Mouse (Mus musculus) kidney, postnatal 0 days (tissue): ENCODE data around the gene Ttll1. TPM values are rescaled to one million over a fixed set of nuclear protein-coding genes. Genes with fewer than 3 reads are reported as not detected.

ENCODE experiments used
- ATAC-seq: fragments of 200-750 bp; cut with Nextera tagmentation; replicated peaks from 2 replicates; pipeline ENCODE4 v1.8.0; 2017; ENCODE audit warnings: low read depth, moderate number of reproducible peaks, moderate TSS enrichment, moderate library complexity; ENCODE audit not compliant: low FRiP score
- DNase-seq: peaks from one replicate; pipeline ENCODE4 v3.0.0-alpha.2; 2016; ENCODE audit warnings: low spot score
- H3K27ac ChIP-seq: fragments of 300-500 bp; sonication (generic); 2 replicates; pipeline ENCODE4 v1.5.1; 2014; ENCODE audit warnings: mild to moderate bottlenecking
- H3K27me3 ChIP-seq: fragments of 300-500 bp; sonication (generic); 2 replicates; pipeline ENCODE4 v1.6.1; 2014; ENCODE audit warnings: low read length, mixed read lengths; ENCODE audit not compliant: insufficient read depth
- H3K36me3 ChIP-seq: fragments of 300-500 bp; sonication (generic); 2 replicates; pipeline ENCODE4 v1.6.1; 2014; ENCODE audit warnings: low read length, mixed read lengths; ENCODE audit not compliant: insufficient read depth
- H3K4me1 ChIP-seq: fragments of 300-500 bp; sonication (generic); replicated peaks from 2 replicates; pipeline ENCODE4 v1.6.1; 2014; ENCODE audit warnings: antibody characterized with exemption, low read length, mixed read lengths; ENCODE audit not compliant: insufficient read depth
- H3K4me2 ChIP-seq: fragments of 300-500 bp; sonication (generic); 2 replicates; pipeline ENCODE4 v1.6.1; 2014; ENCODE audit warnings: mild to moderate bottlenecking, low read length, moderate library complexity, mixed read lengths
- H3K4me3 ChIP-seq: fragments of 300-500 bp; sonication (generic); replicated peaks from 2 replicates; pipeline ENCODE4 v1.5.1; 2014; ENCODE audit warnings: low read depth, low read length
- H3K9ac ChIP-seq: fragments of 300-500 bp; sonication (generic); 2 replicates; pipeline ENCODE4 v1.6.1; 2014; ENCODE audit warnings: low read depth, low read length
- H3K9me3 ChIP-seq: fragments of 300-500 bp; sonication (generic); replicated peaks from 2 replicates; pipeline ENCODE4 v1.6.1; 2016; ENCODE audit warnings: low read length, inconsistent platforms, mixed read lengths
- CTCF ChIP-seq: IDR thresholded peaks from 2 replicates; pipeline ENCODE4 v1.5.1; 2016; ENCODE audit warnings: antibody characterized with exemption, low read depth, mild to moderate bottlenecking, moderate library complexity
- WGBS: fragments of 180-500 bp; shearing (Covaris S2); extraction: QIAGEN DNeasy Blood & Tissue Kit; methylation state at CpG from one replicate; pipeline ENCODE4 v1.1.7; 2014; 5-methylcytosine and 5-hydroxymethylcytosine counted together
- polyA plus RNA-seq: library from polyadenylated mRNA; unstranded; fragments of >200 nt; fragmentation: Nextera tagmentation; extraction: Ambion mirVana; gene quantifications from 2 replicates; pipeline ENCODE4 v1.2.1, GENCODE M21; 2015

Ttll1 gene
- polyA plus RNA-seq, 1 experiment from 2014 or later = 16.6 TPM

DNA sequence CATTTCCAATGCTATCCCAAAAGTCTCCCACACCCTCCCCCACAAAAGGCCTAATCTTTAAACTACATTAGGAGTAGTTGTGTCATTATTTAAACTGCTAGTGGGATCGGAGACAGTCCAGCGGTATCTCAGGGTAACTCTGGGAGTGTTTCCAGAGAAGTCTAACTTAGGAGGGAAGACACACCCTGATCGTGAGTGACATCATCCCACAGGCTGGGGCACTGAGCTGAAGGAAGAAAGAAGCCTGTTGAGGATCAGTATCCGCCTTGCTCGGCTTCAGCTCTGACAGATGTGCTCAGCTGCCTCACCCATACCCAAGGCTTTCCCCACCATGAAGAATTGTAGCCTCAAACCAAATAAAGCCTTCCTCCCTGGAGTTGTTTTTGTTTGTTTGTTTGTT is 18.8 kb downstream of the Ttll1 start:
- no peak for ATAC-seq
- no peaks in the 10 kb centered on the region for H3K9me3 ChIP-seq
- WGBS = 73% methylated on average over 5 of the region's 5 CpGs

DNA sequence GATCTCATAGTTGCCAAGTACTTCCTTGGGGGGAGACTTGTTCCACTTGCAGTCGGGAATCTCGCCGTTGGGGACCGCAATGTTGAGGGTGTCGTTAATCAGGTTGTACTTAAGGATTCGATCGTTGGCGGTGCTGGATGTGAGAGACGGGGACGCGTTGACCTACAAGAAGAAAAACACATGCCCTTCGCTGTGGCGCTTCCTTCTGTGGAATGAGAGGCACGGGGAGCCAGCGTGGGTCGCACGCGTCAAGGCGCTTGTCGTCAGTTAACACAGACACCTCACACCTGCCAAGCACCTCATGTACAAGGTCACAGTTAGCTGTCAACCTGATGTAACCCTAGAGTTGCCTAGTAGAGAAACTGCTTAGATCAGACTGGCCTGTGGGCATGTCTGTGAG is 21.2 kb downstream of the Ttll1 start:
- ATAC-seq (no peak), DNase-seq (no peak)
- no peaks in the 10 kb centered on the region for H3K27me3 ChIP-seq
- no peak overlapping the region for H3K4me3 ChIP-seq
- no peaks in the 10 kb centered on the region for H3K9me3 ChIP-seq
- no peak overlapping the region for H3K9ac ChIP-seq
- H3K27ac ChIP-seq = no peak overlapping the region
- H3K4me2 ChIP-seq = no peak overlapping the region
- H3K4me1 ChIP-seq = no peaks in the 10 kb centered on the region
- no peak for TF ChIP-seq CTCF
- H3K36me3 ChIP-seq = 0 out of 2 replicates have a peak, but pooled peaks cover 20% of the 10 kb centered on the region
- 84% methylated on average over 20 of the region's 20 CpGs for WGBS

More for the DNA sequence above, 18.8 kb downstream of the Ttll1 start:
- no peak for TF ChIP-seq CTCF
- no peak overlapping the region for H3K27ac ChIP-seq
- H3K36me3 ChIP-seq = peaks cover 19% of the 10 kb centered on the region; the same call in 1 of the 2 replicates
- no peak overlapping the region for H3K4me2 ChIP-seq
- H3K4me1 ChIP-seq = no peaks in the 10 kb centered on the region
- H3K27me3 ChIP-seq = no peaks in the 10 kb centered on the region
- no peak overlapping the region for H3K4me3 ChIP-seq
- no peak for DNase-seq
- H3K9ac ChIP-seq = no peak overlapping the region

DNA sequence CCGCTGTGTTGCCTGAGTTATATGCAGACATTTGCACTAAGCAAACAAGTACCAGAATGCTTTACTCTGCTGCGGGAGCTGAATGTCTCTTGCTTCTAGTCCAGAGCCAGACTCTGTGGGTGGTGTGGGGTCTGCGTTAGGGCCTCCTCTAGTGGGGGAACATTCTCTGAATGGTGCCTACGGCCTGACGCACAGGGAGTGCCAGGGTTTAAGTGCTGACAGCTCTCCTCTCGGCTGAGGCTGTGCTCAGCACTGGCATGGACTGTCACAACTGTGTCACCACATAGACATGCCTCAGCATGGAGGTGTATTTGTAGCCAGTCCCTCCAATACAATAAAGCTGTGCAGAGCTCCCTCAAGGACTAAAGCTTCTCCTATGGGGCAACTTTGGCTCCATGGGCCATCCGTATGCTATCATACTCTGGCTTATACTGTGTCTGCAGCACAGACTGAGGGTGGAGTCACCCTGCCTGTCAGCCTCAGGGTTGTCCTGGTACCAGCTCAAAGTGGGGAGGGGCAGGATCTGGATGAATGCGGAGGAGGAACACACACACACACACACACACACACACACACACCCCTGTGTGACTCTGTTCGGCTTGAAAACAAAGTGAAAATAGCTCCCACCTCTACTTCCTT is 23.1 kb downstream of the Ttll1 start:
- H3K27ac ChIP-seq = no peak overlapping the region
- H3K9me3 ChIP-seq = no peaks in the 10 kb centered on the region
- ATAC-seq = no peak
- no peak for TF ChIP-seq CTCF
- no peak for DNase-seq
- no peak overlapping the region for H3K4me3 ChIP-seq
- H3K4me1 ChIP-seq = no peaks in the 10 kb centered on the region
- WGBS = 80% methylated on average over 9 of the region's 9 CpGs
- H3K9ac ChIP-seq = no peak overlapping the region
- no peaks in the 10 kb centered on the region for H3K27me3 ChIP-seq
- 0 out of 2 replicates have a peak, but pooled peaks cover 19% of the 10 kb centered on the region for H3K36me3 ChIP-seq
- H3K4me2 ChIP-seq = no peak overlapping the region

DNA sequence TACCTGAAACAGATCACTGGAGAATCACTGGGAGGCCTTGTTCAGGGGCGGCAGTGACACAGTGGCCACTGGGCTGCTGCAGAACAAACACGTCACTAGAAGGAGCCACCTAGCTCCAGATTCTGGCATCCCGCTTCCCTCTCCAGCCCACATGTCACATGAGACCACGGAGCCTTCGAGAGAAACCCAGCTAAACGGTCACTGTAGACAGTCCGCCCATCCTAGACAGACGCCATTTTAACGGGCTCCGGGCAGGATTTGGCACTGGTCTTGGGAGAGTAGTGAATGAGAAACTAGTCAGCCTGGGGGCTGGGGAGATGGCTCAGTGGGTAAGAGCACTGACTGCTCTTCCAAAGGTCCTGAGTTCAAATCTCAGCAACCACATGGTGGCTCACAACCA is 26.4 kb downstream of the Ttll1 start:
- H3K4me2 ChIP-seq = no peak overlapping the region
- no peak overlapping the region for H3K4me3 ChIP-seq
- no peaks in the 10 kb centered on the region for H3K27me3 ChIP-seq
- no peak overlapping the region for H3K27ac ChIP-seq
- ATAC-seq (no peak), DNase-seq (no peak)
- no peak overlapping the region for H3K9ac ChIP-seq
- 0 out of 2 replicates have a peak, but pooled peaks cover 7% of the 10 kb centered on the region for H3K36me3 ChIP-seq
- no peak for TF ChIP-seq CTCF
- 84% methylated on average over 10 of the region's 10 CpGs for WGBS
- no peaks in the 10 kb centered on the region for H3K4me1 ChIP-seq
- H3K9me3 ChIP-seq = no peaks in the 10 kb centered on the region

DNA sequence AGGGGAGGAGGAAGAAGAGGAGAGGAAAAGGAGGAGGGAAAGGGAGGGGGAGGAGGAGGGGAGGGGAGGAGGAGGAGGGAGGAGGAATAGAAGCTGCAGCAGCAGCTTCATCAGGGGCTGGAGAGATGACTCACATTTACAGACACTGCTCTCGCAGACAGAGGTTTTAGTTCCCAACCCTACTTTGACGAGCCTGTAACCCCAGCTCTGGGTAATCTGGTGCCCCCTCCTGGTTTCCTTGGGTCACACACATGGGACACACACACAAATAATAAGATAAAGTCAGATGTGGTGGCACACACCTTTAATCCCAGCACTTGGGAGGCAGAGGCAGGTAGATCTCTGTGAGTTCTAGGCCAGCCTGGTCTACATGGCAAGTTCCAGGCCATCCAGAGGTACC is 27.2 kb downstream of the Ttll1 start:
- DNase-seq = peak; percentile 42
- 36% methylated on average over 2 of the region's 2 CpGs for WGBS
- no peak overlapping the region for H3K9ac ChIP-seq

DNA sequence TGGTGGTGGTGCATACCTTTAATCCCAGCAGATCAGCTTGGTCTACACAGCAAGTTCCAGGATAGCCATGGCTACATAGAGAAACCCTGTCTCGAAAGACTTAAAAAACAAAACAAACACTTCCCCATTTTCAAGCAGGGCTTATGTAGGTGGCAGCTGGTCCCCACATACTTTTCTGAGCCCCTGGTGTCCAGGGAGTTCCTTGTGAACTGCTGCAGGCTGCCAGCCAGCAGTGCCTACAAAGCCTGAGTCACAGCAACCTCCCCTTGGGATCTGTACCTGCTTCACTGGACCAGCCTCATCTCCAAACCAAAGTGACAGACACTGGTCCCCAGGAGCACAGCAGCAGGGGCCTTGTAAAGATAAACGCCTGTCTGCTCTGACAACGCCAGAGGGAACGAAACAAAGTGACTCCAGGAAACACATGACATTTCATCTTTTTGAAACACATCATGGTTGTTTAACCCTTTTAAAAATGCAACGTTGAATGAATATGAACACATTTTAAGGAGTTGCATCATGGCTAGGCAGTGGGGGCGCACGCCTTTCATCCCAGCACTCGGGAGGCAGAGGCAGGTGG is 28.0 kb downstream of the Ttll1 start:
- TF ChIP-seq CTCF = no peak
- ATAC-seq = no peak
- Histone ChIP-seq H3K27ac (no peak overlapping the region), H3K4me3 (no peak overlapping the region), H3K9me3 (no peaks in the 10 kb centered on the region), H3K4me1 (no peaks in the 10 kb centered on the region), H3K9ac (no peak overlapping the region), H3K27me3 (no peaks in the 10 kb centered on the region), H3K4me2 (no peak overlapping the region), H3K36me3 (0 out of 2 replicates have a peak, but pooled peaks cover 3% of the 10 kb centered on the region)
- no peak for DNase-seq
- 82% methylated on average over 8 of the region's 8 CpGs for WGBS

More for the DNA sequence above, 27.2 kb downstream of the Ttll1 start:
- Histone ChIP-seq H3K4me3 (no peak overlapping the region), H3K4me2 (no peak overlapping the region), H3K36me3 (0 out of 2 replicates have a peak, but pooled peaks cover 3% of the 10 kb centered on the region), H3K4me1 (no peaks in the 10 kb centered on the region), H3K9me3 (no peaks in the 10 kb centered on the region), H3K27ac (no peak overlapping the region), H3K27me3 (no peaks in the 10 kb centered on the region)
- TF ChIP-seq CTCF = peak; percentile 61
- ATAC-seq = no peak
